Comparison of ENCODE assay signal across 10 mouse cellular contexts in genomic region chr1:169939345-169939744, GRCm38 (mm10). TPM values are rescaled to one million over a fixed set of nuclear protein-coding genes. Genes with fewer than 3 reads are reported as not detected.
DNase-seq lines count a peak whose midpoint lies in the region; ATAC-seq and TF ChIP-seq lines count a peak whose summit lies in the region.
"Had no signal": no experiment of that assay in that cellular context is flagged by ENCODE, and none has a peak within 500 bp of the region (broad histone marks: within the 10 kb centered on the region; RNA-seq: fewer than 3 reads in every experiment).

No protein-coding gene starts in this region.

- H3K27me3 ChIP-seq in intestine, postnatal 0 days (replicated peaks; ENCODE audit: control insufficient read depth, insufficient read depth, low read length): no peaks in the 10 kb centered on the region
- H3K27me3 ChIP-seq in intestine, embryonic 16.5 days (replicated peaks; ENCODE audit: control insufficient read depth, insufficient read depth, low read length): no peaks in the 10 kb centered on the region
- H3K27me3 ChIP-seq: heart, embryonic 13.5 days; stomach, embryonic 15.5 days had no signal

- peak; percentile 40 for DNase-seq in urinary bladder, postnatal 25 days (ENCODE audit: low spot score)
- DNase-seq in urinary bladder, postnatal 4 days (ENCODE audit: low spot score in 2 of 2): no peak
- DNase-seq in layer of hippocampus, adult 2 months (ENCODE audit: low spot score in 2 of 2): peak; percentile 40 to 69
- peak; percentile 51 for DNase-seq in right cerebral cortex, postnatal 14 days

- H3K36me3 ChIP-seq in intestine, postnatal 0 days (ENCODE audit: control insufficient read depth, insufficient read depth): no peaks in the 10 kb centered on the region
- H3K36me3 ChIP-seq in intestine, embryonic 16.5 days (ENCODE audit: control insufficient read depth, insufficient read depth, low read length): no peaks in the 10 kb centered on the region
- H3K36me3 ChIP-seq: heart, embryonic 13.5 days; stomach, embryonic 15.5 days had no signal

- H3K27ac ChIP-seq in intestine, postnatal 0 days (ENCODE audit: low read depth, low read length): no peak overlapping the region
- no peak overlapping the region for H3K27ac ChIP-seq in intestine, embryonic 16.5 days (ENCODE audit: low read length)
- H3K27ac ChIP-seq in layer of hippocampus, adult 2 months: no peak overlapping the region
- H3K27ac ChIP-seq: heart, embryonic 13.5 days; stomach, embryonic 15.5 days had no signal

- TF ChIP-seq CTCF in intestine, postnatal 0 days (IDR thresholded peaks at IDR 0.05; ENCODE audit: low read depth): peak; percentile 83
- TF ChIP-seq CTCF in layer of hippocampus, adult 2 months (conservative IDR thresholded peaks at IDR 0.05): peak; percentile 92

- no peaks in the 10 kb centered on the region for H3K4me1 ChIP-seq in intestine, postnatal 0 days (replicated peaks; ENCODE audit: control insufficient read depth, insufficient read depth, low read length)
- H3K4me1 ChIP-seq in intestine, embryonic 16.5 days (ENCODE audit: control insufficient read depth, insufficient read depth, low read length): no peaks in the 10 kb centered on the region; the same call in 1 of the 2 replicates
- H3K4me1 ChIP-seq: heart, embryonic 13.5 days; stomach, embryonic 15.5 days had no signal

- ATAC-seq in intestine, postnatal 0 days: no peak
- no peak for ATAC-seq in intestine, embryonic 16.5 days
- peak; percentile 69 for ATAC-seq in common myeloid progenitor, adult 5-6 weeks (replicated peaks; ENCODE audit: low read depth, poor library complexity, severe bottlenecking)
- ATAC-seq in megakaryocyte-erythroid progenitor cell, adult 5-6 weeks (replicated peaks; ENCODE audit: low FRiP score, low TSS enrichment, poor library complexity, severe bottlenecking): no peak; the same call in 1 of the 2 replicates

- no peak overlapping the region for H3K4me2 ChIP-seq in intestine, postnatal 0 days (replicated peaks; ENCODE audit: low read depth)
- H3K4me2 ChIP-seq in intestine, embryonic 16.5 days (ENCODE audit: low read depth, low read length): no peak overlapping the region
- H3K4me2 ChIP-seq: heart, embryonic 13.5 days; stomach, embryonic 15.5 days had no signal

- H3K9me3 ChIP-seq in intestine, postnatal 0 days (ENCODE audit: control insufficient read depth): no peaks in the 10 kb centered on the region
- H3K9me3 ChIP-seq in intestine, embryonic 16.5 days (ENCODE audit: control insufficient read depth, low read length): no peaks in the 10 kb centered on the region
- H3K9me3 ChIP-seq: heart, embryonic 13.5 days; stomach, embryonic 15.5 days had no signal

- no peak overlapping the region for H3K4me3 ChIP-seq in intestine, postnatal 0 days (ENCODE audit: low read depth, low read length)
- H3K4me3 ChIP-seq in intestine, embryonic 16.5 days (ENCODE audit: low read length): no peak overlapping the region
- no peak overlapping the region for H3K4me3 ChIP-seq in layer of hippocampus, adult 2 months
- H3K4me3 ChIP-seq: heart, embryonic 13.5 days; stomach, embryonic 15.5 days had no signal

- WGBS in intestine, postnatal 0 days: 1% methylated on average over 2 of the region's 2 CpGs
- 6% methylated on average over 2 of the region's 2 CpGs for WGBS in intestine, embryonic 16.5 days

- H3K9ac ChIP-seq in intestine, postnatal 0 days (ENCODE audit: low read depth, low read length): no peak overlapping the region
- no peak overlapping the region for H3K9ac ChIP-seq in intestine, embryonic 16.5 days (ENCODE audit: low read depth, low read length)
- H3K9ac ChIP-seq: heart, embryonic 13.5 days; stomach, embryonic 15.5 days had no signal

RNA-seq across cellular contexts. Expression of gene Ccdc190, which starts 10.9 kb away (rescaled TPM):
- polyA plus RNA-seq in intestine, postnatal 0 days (2015; fragmentation: Nextera tagmentation; extraction: Ambion mirVana): not detected in 2 replicates
- 0.07 TPM in 1 of 2 replicates, not detected in the other for polyA plus RNA-seq in intestine, embryonic 16.5 days (2015; fragmentation: Nextera tagmentation; extraction: Ambion mirVana)
- total RNA-seq in common myeloid progenitor, adult 5-6 weeks (2017): not detected in 2 replicates
- 10 to 100 TPM; 23.9 to 25.8 TPM for total RNA-seq in layer of hippocampus, adult 2 months (2021)
- total RNA-seq in megakaryocyte-erythroid progenitor cell, adult 5-6 weeks (2014; fragmentation: Nextera tagmentation): not detected in 2 replicates
- not detected in 2 replicates for total RNA-seq in megakaryocyte-erythroid progenitor cell, adult 5-6 weeks (2017)
- polyA plus RNA-seq: heart, embryonic 13.5 days had no signal

RNA-seq across cellular contexts. Expression of gene Hsd17b7, which starts 29.7 kb away (rescaled TPM):
- polyA plus RNA-seq in intestine, postnatal 0 days (2015; fragmentation: Nextera tagmentation; extraction: Ambion mirVana): 18.5 and 22.4 TPM in 2 replicates
- polyA plus RNA-seq in intestine, embryonic 16.5 days (2015; fragmentation: Nextera tagmentation; extraction: Ambion mirVana): 21.1 and 23.8 TPM in 2 replicates
- 3.3 and 9.4 TPM in 2 replicates for total RNA-seq in common myeloid progenitor, adult 5-6 weeks (2017)
- total RNA-seq in layer of hippocampus, adult 2 months (2021): 10 to 100 TPM; 13.1 to 15.9 TPM
- 2.3 and 3.7 TPM in 2 replicates for total RNA-seq in megakaryocyte-erythroid progenitor cell, adult 5-6 weeks (2014; fragmentation: Nextera tagmentation)
- total RNA-seq in megakaryocyte-erythroid progenitor cell, adult 5-6 weeks (2017): 1.0 and 7.7 TPM in 2 replicates

Comparison
In these comparisons a context has a peak if more than half of its experiments do, and no peak if none do; other contexts are left out.
1. DNase-seq: peak in urinary bladder, postnatal 25 days (single experiment), layer of hippocampus, adult 2 months (2 of 2) and right cerebral cortex, postnatal 14 days (single experiment); none in urinary bladder, postnatal 4 days (0 of 2).
2. RNA of gene Ccdc190, which starts 10.9 kb away (total RNA-seq): 23.9 to 25.8 TPM in layer of hippocampus, adult 2 months; not detected in common myeloid progenitor, adult 5-6 weeks and not detected in megakaryocyte-erythroid progenitor cell, adult 5-6 weeks; every median in the first group is over 10 times any median in the second.